Mouse (Mus musculus) left cerebral cortex, postnatal 14 days (tissue): Measurements from ENCODE around the gene Kirrel3. TPM values are rescaled to one million over a fixed set of nuclear protein-coding genes. Genes with fewer than 3 reads are reported as not detected.

Experiments
- DNase-seq, 2 experiments: peaks; one replicate each; pipeline ENCODE4 v3.0.0; 2021 to 2022; ENCODE audit warnings: low spot score in 2 of 2, mixed read lengths in 1 of 2
- intact Hi-C: fragments of 180-260 bp; cut with DNase I; formaldehyde crosslinking; loops from one replicate; pipeline ENCODE4 v1.15.1; 2025
- total RNA-seq, 2 experiments: library from RNA; stranded (reverse); gene quantifications; 2 replicates each; pipeline ENCODE4 v1.2.3; 2021

The Kirrel3 gene
- total RNA-seq, 2 experiments from 2014 or later = 72.5 to 75.9 TPM

DNA sequence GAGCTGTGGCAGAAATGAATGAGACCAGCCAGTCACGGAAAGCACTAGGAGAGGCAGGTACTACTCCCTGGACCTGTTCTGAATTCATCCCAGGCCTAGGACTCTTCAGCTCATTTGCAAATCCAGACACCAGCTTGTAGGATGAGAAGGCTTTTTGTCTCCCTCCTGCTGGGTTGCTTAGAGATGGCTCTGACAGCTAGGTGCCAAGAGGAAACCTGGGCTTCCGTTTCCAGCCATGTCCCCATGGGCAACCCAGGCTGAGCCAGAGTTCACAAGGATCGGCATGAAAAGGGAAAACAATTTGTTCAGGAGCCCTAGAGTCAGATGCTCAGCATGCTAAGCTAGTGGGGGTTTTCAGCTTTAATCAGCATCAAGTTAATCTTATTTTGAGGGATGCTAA, 166.6 kb downstream of the Kirrel3 start:
- intact Hi-C loops = no loop called here
- no peak for DNase-seq

DNA sequence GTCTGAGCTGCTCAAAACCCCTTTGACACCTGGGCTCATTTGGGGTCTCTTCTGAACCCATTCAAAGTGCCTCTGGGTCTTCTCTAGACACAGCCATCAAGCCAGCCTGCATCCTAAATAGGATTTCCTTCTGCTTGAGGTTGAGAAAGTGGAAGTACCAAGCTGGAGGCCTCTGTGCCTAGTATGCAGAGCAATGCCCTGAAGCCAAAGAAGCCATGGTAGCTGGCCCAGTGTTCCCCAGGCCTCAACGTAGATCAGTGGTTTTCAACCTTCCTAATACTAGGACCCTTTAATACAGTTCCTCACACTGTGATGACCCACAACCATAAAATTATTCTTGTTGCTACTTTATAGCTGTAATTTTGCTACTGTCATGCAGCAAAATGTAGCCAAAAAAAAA, 167.4 kb downstream of the Kirrel3 start:
- intact Hi-C loops = no loop called here
- no peak for DNase-seq

DNA sequence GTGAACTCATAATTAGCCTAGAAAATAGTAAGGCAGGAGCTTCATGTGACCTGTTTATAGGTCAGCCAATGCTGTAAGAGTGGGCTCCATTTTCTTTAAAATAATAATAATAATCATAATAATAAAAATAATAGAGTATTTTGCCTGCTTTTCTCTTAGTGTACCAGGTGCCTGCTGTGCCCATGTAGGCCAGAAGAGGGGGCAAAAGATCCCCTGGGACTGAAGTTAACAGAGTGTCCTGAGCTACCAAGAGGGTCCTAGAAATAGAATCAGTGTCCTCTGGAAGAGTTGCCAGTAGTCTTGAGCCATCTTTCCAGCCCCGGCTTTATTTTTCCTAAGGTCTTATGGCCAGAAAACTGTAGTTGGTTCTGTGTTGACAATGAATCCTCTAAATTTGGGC, 174.9 kb downstream of the Kirrel3 start:
- intact Hi-C loops = no loop called here
- no peak for DNase-seq

DNA sequence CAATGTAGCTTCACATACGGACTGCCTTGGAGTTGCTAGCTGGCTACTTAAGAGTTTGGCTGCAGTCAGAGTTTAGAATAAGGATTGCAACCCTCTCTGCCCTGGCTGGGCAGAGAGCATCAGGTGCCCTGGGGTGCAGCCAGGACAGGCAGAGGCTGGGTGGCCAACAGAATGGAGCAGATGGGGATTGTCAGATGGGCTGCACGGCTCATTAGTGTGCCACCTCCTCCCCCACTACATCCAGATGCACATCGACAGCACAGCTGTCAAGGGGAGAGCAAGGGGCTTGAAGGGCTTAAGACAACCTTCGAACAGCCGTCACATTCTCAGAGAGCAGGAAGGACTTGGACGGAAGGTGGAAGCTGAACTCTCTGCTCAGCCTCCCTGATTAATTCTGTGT, 177.7 kb downstream of the Kirrel3 start:
- no peak for DNase-seq
- intact Hi-C loops = no loop called here

DNA sequence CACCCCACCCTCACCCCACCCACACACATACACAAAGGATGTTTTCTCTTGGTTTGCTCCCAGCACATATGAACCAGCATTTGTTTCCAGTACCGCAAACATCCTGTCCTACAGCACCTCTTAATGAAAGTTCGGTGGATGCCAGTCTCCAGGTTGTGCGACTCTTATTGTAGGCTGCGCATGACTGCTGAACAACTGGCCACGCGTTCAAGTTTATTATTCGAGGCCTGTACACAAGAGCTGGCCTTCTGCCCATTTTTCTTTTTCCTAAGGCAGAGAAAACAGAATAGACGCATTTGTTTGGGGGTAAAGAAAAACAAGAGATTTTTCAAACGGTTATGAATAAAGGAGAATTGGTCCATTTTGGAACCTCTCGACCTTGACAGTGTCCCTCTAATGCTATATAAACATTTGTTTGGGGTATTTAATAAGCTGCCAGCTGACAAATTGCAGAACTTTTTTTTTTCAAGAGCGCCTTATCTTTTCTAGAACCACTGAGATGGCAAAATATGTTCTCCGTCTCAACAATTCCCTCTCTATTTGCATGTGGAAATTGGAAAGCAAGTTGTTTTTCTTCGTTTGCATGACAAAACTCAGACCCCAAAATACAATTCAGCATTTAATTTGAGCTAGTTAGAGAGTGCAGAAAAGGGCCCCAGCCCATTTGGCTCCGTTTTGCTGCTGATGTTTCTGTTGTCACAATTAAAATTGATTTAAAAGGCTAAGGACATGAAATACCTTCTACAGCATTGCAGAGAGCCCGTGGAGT, 179.9 kb downstream of the Kirrel3 start:
- intact Hi-C loops = no loop called here

DNA sequence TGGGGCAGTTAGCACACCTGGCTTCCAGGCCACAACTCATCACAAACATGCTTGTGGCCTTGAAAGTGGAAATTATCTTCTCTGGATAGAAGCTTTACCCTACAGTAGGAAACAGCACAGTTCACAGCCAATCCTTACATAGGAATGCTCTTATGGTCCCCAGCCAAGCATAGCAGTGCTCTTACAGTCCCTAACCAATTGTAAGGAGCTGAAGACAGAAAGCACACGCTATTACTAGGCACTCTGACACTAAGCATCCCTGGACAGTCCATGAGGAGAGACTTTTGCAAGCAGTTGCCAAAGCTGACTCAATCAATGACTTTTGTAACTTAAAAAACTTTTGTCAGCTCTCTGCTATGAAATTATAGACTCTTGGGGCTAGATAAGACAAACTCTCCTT, 181.5 kb downstream of the Kirrel3 start:
- DNase-seq = no peak
- intact Hi-C loops = no loop called here

More for the DNA sequence above, 179.9 kb downstream of the Kirrel3 start:
- DNase-seq = no peak

DNA sequence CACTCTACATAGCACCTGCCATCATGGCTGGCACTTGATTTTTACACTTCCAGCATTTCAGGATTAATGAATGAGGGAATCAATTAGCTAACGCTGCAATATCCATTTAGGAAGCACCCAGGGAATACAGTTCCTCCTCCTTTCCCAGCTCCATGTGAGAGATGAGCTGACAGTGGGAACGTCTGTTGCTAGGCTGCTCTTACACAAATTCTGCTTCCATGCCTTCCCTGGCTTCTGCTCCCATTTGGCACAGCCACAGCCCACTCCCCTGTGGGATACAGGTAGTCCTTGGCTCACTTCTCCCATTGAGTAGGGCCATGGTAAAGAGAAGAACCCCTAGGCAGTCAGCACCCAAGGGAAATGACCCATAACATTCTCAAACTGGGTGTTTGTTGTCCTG, 185.2 kb downstream of the Kirrel3 start:
- intact Hi-C loops = no loop called here
- no peak for DNase-seq

DNA sequence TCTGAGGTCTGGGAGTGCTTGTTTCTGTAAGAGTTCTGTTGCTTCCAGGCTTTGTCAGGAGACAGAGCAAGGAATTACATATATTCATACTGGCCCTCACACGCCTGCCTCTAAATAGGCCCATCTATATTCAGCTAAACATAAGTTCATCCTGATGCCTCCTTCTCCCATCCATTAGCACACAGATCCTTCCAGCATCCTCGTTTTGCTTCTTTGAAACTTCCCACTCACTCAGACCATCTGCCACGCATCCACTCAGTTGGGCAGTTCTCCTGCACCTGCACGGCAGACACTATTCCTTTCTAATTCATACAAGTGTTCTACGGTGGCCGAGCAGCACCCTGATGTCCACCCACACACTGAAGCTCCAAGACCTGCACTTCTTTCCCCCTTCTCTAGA, 201.1 kb downstream of the Kirrel3 start:
- DNase-seq = peak; percentile 43 to 52
- intact Hi-C loops = no loop called here

DNA sequence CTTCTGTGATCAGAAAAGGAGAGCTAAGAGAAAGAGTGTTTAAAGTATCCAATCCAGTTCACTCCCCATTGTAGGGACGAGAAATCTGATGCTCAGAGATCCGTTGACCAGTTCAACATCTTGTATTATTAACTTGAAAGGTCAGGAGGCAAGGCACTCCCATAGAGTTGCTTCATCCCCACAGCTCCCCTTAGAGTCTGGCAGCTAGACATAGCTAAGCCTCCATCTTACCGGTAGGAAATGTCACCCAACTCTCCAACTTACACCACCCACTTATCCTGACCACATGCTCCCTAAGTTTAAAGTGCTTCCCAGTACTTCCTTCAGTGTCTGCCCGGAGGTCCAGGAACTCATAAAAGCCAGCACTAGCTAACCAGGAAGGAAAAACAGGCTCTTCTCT, 202.7 kb downstream of the Kirrel3 start:
- no peak for DNase-seq
- intact Hi-C loops = no loop called here

DNA sequence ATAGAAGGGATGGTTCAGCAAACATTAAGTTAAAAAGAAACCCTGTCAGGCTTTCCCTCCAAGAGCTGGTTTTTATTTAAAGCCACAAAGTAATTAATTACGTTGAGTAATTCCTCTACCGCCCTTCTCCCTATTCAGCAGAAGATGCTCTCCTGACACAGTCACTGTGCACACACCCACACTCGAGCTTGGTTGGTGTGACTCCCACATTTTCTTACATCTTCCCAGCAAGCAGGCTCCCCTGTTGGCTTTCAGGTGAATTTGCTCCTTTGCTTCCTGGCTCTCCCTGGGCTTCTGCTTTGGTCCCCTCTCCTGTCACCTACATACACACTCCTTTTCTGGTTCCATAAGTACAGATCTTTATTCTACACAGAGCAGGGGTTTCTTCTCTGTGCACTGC, 203.7 kb downstream of the Kirrel3 start:
- intact Hi-C loops = no loop called here
- DNase-seq = no peak

DNA sequence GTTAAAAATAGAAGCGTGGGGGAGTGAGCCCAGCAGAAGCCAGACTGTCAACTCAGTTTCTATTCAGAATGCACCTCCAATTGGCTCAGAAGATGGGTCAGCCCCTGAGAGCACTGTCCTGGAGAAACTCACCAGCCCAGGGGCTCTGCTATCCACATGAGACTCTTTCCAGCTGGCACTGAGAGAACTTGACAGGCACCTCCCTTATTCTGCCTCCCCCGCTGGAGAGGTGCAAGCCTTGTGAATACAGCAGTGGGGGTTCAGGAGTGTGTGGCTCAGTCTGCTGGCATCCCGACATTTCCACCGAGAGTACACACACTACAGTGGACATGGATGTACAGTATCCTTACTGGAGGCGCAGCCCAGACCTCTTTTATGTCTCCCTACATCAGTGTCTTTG, 210.0 kb downstream of the Kirrel3 start:
- intact Hi-C loops = no loop called here
- DNase-seq = no peak

DNA sequence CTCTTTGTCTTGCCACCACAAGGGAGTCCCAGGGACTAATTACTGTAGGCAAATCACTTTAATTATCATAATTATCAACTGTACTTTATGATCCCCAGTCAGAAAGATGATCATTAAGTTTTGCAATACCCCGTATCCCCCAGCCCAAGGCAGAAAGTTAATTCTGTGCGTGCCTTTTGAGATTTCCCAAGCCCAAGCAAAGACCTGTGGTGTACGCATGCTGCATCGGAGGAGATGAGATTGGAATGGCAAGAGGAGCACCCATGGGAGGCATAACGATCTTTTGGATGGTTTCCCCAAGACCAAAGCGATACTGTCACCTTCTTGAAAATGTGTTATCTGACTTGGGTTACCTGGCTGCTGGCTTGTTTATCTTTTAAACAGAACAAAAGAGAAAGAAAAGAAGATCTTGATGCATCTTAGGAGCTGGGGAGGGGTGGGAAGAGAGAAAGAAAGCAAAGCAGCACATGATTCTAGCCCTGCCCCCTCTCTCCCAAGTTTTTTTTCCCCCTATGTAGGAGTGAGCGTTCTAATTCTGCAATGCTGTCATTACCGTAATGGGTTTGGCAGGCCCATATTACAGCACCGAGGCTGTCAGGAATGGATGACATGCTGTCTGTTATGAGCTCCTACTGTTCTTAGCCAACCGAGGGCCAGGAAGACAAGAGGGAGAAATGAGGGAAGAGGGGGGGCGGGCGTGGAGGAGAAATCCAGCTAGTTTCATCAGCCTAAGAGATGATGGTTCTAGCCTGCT, 218.0 kb downstream of the Kirrel3 start:
- intact Hi-C loops = no loop called here
- peak in 1 of 2 experiments; percentile 32 for DNase-seq

DNA sequence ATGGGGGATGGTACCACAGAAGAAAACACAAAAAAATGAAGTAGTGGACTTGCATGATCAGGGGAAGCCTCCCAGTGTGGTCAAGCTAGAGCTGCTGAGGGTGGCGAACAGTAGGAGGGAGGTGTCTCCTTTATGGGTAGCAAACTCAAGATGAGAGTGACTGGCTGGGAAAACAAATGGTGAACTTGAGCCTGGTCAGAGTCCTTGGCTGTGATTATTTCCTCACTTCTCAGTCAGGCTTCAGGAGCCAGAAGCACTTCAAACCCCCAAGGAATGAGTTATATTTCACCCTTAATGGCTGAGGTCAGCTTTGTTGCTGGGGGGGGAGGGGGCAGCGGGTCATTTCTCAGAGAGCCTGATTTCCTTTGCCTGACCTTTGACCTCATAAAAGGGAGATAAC, 218.7 kb downstream of the Kirrel3 start:
- DNase-seq = no peak
- intact Hi-C loops = no loop called here

DNA sequence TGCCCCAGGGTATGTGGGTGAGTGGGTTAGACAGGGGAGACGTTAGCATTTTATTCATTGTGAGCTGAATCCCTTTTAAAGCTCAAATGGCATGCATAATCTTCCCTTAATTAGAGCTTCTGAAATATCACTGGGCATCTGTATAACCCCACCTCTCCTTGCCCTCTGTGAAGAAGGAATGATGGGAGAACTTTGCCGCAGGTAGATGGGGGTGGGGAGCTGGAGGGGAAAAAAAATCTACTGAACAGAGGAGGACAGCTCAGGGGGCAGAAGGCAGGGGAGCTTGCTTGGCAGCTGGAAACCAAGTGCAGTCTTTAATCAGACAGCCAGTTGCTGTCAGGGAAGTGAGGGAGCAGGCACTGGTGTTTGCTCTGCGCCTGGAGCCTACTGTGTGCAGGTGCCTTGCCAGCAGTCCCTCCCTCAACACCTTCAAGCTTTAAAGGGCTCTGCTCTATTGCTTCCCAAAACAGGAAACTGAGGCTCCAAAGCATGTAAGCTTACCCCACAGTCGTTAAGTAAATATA, 220.7 kb downstream of the Kirrel3 start:
- no peak for DNase-seq

DNA sequence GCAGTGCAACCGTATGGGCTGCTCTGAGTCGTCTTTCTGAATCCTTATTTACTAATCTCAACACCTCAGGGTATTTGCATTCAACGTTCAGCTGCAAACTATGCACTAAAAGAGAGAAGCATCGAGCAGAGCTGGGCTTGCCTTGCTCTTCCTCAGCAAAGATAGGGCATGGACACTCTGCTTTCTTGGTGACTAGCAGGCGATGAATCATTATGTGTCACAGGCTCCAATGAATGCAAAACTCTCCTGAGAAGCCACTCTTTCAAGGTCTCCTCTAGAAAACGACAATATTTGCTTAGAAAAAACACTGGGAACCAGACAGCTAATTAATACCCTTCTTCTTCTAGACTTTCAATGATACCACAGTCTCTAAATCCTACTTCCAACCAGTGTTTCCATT, 223.0 kb downstream of the Kirrel3 start:
- intact Hi-C loops = no loop called here

More for the DNA sequence above, 220.7 kb downstream of the Kirrel3 start:
- intact Hi-C loops = no loop called here

DNA sequence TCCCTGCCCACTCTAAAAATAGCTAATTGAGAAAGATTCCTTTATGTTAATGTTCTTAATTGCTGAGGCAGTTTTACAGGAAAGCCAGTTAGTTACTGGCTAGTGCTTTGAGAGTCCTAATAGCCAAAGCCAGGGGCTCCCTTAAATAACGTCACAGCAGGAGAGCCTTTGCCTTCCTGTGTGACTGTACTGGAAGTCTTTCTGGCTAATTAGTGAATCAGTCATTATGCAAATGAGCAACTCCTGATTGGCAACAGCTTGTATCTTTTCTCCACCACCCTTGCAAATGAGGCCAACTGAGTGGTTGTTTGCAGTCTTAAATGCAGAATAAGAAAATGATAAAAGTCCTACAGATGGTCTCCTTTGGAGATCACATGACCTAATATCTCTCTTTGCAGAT, 226.3 kb downstream of the Kirrel3 start:
- intact Hi-C loops = no loop called here
- no peak for DNase-seq

More for the DNA sequence above, 223.0 kb downstream of the Kirrel3 start:
- DNase-seq = no peak

DNA sequence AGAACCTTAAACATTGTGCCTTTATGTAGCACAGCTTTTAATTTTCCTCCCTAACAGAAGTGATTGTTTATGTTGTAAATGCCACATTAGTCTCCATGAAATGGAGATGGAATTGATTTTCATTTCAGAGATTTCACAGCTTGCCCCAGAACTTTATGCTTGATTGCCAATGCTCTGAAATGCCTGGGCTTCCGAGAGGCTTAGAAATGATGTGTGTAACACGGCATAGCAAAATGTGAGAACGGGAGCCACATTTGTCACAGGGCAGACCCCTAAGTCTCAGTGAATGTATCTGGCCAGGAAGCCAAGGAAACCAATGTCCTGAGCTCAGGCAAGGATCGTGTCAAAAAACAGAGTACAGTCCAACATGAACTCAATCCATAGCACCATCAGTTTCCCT, 227.3 kb downstream of the Kirrel3 start:
- intact Hi-C loops = no loop called here
- DNase-seq = no peak

DNA sequence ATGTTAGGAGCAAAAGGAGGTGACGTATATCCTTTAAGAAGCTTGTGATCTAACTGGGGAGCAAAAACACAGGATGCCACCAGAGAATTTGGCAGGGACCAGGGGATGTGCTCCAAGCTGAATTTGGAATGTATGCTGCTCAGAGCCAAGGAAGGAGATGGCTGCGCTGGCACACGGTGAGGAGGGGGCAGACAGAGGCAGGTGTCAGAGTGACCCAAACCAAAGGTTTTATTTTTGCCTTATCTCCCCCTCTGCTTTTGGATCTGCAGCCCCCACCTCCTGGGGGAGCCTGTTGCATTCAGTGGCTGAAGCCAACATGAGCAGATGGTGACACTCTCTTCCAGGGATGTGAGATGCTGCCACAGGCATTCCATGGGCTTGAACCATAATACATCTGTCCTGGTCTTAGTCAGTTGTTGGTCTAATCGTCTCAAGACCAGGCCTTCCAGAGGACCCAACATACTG, 227.8 kb downstream of the Kirrel3 start:
- DNase-seq = peak in 1 of 2 experiments; percentile 47
- intact Hi-C loops = no loop called here

DNA sequence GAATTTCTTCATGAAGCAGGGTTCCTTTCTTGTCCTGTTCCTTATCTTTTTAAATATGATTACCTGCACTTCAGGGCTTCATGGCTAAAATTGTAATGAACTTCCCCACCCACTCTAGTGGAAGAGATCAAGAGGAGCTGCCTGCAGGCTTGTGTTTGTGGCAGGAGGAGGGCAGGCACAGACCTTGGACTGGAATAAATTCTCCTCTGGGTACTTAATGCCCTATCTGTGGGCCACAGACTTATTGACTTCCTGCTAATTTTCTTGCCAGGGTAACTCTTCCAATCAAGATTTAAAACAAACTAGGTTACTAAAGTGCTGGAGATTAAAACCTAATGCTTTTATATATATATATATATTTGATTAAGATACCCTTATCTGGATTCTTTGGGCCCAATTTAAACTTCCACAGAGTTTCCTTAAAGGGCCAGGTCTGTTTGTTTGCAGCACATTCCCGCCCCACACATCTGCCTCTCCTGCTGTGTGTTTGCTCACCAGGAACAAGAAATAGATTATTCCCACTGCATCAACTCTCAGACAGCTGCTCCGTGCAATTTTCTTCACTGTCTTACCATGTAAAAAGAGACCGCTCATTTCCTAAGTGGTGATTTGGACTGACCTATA, 229.4 kb downstream of the Kirrel3 start:
- intact Hi-C loops = no loop called here
- no peak for DNase-seq

DNA sequence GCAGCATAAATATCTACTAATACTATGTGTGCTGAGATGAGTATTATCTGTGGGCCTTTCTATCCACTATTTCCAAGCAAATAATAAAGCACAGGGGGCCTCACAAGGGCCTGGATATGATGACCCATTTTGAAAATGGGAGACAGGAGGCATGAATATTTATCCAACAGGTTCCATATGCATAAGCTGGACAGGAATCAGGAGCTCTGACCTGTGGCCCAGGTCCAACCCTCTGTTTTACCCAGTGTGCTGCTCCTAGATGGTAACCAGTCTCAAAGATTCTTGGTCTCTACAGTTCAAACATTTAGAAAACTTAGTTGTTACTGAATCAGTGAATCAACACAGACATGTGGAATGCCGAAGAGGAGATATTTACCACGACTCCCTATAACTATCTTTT, 230.8 kb downstream of the Kirrel3 start:
- no peak for DNase-seq
- intact Hi-C loops = no loop called here
